Mouse (Mus musculus): Measurements from ENCODE around the gene Pheta2.

DNA sequence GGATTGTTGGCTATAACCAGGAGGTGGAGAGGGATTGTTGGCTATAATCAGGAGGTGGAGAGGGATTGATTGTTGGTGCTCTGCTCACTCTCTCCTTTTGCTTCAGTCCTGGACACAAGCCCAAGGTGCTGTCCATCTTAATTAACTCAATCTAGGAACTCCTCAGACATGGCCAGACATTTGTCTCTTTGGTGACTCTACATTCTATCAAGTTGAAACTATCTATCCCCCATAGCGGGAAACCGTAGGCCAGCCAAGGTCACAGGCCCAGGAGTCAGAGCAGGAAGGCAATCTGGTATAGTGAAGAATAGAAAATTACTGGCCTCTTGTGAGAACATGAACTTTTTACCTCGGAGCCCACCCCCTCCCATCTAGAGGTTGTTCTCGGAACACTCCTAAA lies 23.5 kb downstream of the Pheta2 start:
- TF ChIP-seq CTCF (IDR thresholded peaks at IDR 0.05; ENCODE audit: control insufficient read depth, insufficient read depth, low read length) (no peak), POLR2A (IDR thresholded peaks at IDR 0.05; ENCODE audit: borderline replicate concordance, control insufficient read depth, low read depth, low read length) (no peak)

All from bone marrow, adult 2 months (tissue).